Mouse (Mus musculus) E14TG2a.4 (cell line): ENCODE measurements around the gene Chd8.

Experiments used
- CTCF ChIP-seq: conservative IDR thresholded peaks from 2 replicates; pipeline ENCODE4 v1.5.1; 2014; ENCODE audit warnings: low read length
- NANOG ChIP-seq: IDR thresholded peaks from 2 replicates; pipeline ENCODE4 v1.6.1; 2014; ENCODE audit warnings: borderline replicate concordance, low read length, mixed read lengths

DNA sequence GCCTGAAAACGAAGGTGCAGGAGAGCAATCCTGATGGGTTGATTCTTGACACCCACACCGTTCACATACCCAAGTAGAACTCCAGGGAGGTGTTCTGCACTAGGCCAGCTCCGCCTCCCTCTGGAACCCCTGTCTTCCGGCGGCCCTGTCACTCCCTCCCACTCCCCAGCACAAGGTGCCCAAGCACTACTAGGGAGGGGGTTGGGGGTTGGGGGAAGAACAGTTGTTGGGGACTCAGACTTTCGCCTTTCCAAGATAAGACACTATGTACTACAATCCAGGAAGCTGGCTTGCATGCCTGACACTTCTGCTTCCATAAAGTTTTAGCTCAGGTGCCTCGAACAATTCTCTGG lies 12.9 kb downstream of the Chd8 start:
- TF ChIP-seq CTCF (no peak), NANOG (no peak)
